Mouse (Mus musculus): ENCODE results near the gene Zdhhc3. TPM values are rescaled to one million over a fixed set of nuclear protein-coding genes. Genes with fewer than 3 reads are reported as not detected.

The Zdhhc3 gene
- polyA plus RNA-seq, 1 experiment from 2014 or later, result 81.8 TPM

DNA sequence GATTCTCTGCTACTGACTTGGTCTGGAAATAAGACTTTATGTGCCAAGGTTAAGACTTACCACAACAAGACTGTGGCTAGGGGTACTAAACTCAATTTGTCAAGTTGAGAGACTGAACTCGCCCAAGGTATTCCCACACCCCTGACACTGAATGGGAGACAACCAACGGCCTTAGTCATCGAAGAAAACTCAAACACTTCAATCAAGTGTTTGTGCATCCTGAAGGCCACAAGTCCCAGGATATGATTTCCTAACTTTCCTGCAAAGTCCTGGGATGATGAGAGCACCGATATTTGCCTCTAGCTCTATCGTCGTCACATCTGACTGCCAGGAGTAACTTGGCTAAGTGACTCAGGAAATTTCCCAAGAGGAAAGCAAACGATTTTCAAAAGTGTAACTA, 3.8 kb downstream of the Zdhhc3 start:
- Histone ChIP-seq H3K27me3 (no peaks in the 10 kb centered on the region), H3K4me3 (no peak overlapping the region), H3K4me2 (no peak overlapping the region), H3K36me3 (peaks cover 12% of the 10 kb centered on the region), H3K4me1 (replicated peaks) (peaks cover 20% of the 10 kb centered on the region), H3K9me3 (no peaks in the 10 kb centered on the region), H3K27ac (no peak overlapping the region), H3K9ac (no peak overlapping the region)
- 92% methylated on average over 7 of the region's 7 CpGs for WGBS
- ATAC-seq (ENCODE audit: low FRiP score), result no peak

- 93% methylated on average over 4 of the region's 4 CpGs for WGBS
- no peak for ATAC-seq (ENCODE audit: low FRiP score)
- no peak overlapping the region for H3K4me2 ChIP-seq
- H3K27ac ChIP-seq, result no peak overlapping the region
- no peak overlapping the region for H3K4me3 ChIP-seq
- H3K4me1 ChIP-seq (replicated peaks), result peaks cover 11% of the 10 kb centered on the region
- peaks cover 12% of the 10 kb centered on the region for H3K36me3 ChIP-seq
- H3K9ac ChIP-seq, result no peak overlapping the region
- H3K9me3 ChIP-seq, result no peaks in the 10 kb centered on the region
- H3K27me3 ChIP-seq, result no peaks in the 10 kb centered on the region
Measured at GRCm38 (mm10) chr9:123107186-123107585, 5.8 kb downstream of the Zdhhc3 start.

GRCm38 (mm10) chr9:123104362-123104761, 8.6 kb downstream of the Zdhhc3 start:
- Histone ChIP-seq H3K4me3 (no peak overlapping the region), H3K27ac (no peak overlapping the region), H3K36me3 (peaks cover 28% of the 10 kb centered on the region), H3K4me2 (no peak overlapping the region), H3K9ac (no peak overlapping the region), H3K4me1 (replicated peaks) (no peaks in the 10 kb centered on the region), H3K9me3 (no peaks in the 10 kb centered on the region), H3K27me3 (no peaks in the 10 kb centered on the region)
- ATAC-seq (ENCODE audit: low FRiP score), result no peak

DNA sequence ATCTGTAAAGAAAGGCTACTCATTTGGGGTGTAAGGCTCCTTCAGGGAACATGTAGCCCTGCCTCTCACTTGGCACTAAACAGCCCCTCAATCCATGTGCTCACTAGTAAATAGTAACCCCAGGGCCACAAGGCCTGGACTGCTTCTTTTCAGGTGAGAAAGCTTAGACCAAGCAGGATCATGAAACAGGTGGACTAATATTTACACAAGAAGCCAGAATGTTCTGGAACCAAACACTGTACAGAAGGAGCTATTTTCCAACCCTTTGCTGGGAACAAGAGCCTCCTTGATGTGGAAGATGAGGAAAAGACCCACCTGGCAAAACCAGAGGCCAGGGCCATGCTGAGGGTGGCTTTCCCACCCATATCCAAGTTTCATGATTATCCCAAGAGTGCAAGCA, 9.6 kb downstream of the Zdhhc3 start:
- ATAC-seq (ENCODE audit: low FRiP score), result no peak

GRCm38 (mm10) chr9:123099631-123100455, 13.2 kb downstream of the Zdhhc3 start:
- Histone ChIP-seq H3K27me3 (no peaks in the 10 kb centered on the region), H3K9me3 (no peaks in the 10 kb centered on the region), H3K9ac (no peak overlapping the region), H3K4me2 (no peak overlapping the region), H3K4me3 (no peak overlapping the region), H3K27ac (no peak overlapping the region), H3K36me3 (peaks cover 62% of the 10 kb centered on the region), H3K4me1 (replicated peaks) (no peaks in the 10 kb centered on the region)
- 97% methylated on average over 16 of the region's 16 CpGs for WGBS
- no peak for ATAC-seq (ENCODE audit: low FRiP score)

More for the DNA sequence above, 9.6 kb downstream of the Zdhhc3 start:
- Histone ChIP-seq H3K36me3 (peaks cover 37% of the 10 kb centered on the region), H3K27ac (no peak overlapping the region), H3K4me3 (no peak overlapping the region), H3K27me3 (no peaks in the 10 kb centered on the region), H3K9ac (no peak overlapping the region), H3K9me3 (no peaks in the 10 kb centered on the region), H3K4me1 (replicated peaks) (no peaks in the 10 kb centered on the region), H3K4me2 (no peak overlapping the region)

DNA sequence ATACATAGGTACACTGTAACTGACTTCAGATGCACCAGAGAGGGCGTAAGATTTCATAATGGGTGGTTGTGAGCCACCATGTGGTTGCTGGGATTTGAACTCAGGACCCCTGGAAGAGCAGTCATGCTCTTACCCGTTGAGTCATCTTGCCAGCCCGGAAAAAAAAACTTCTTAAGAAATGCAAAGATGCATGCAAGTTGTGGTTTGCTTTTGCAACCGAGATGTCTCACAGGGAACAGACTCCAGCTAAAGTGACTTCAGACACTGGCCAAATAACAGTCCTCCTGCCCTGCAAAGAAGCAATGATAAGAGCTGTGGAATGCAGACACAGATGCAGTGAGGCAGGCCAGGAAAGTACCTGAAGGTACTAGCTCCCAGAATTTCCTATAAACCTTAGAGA, 22.2 kb downstream of the Zdhhc3 start:
- no peak overlapping the region for H3K4me2 ChIP-seq
- no peak for ATAC-seq (ENCODE audit: low FRiP score)
- H3K4me1 ChIP-seq (replicated peaks), result no peaks in the 10 kb centered on the region
- no peaks in the 10 kb centered on the region for H3K27me3 ChIP-seq
- 95% methylated on average over 4 of the region's 4 CpGs for WGBS
- H3K9ac ChIP-seq, result no peak overlapping the region
- no peak overlapping the region for H3K4me3 ChIP-seq
- no peaks in the 10 kb centered on the region for H3K9me3 ChIP-seq
- peaks cover 78% of the 10 kb centered on the region for H3K36me3 ChIP-seq
- no peak overlapping the region for H3K27ac ChIP-seq

DNA sequence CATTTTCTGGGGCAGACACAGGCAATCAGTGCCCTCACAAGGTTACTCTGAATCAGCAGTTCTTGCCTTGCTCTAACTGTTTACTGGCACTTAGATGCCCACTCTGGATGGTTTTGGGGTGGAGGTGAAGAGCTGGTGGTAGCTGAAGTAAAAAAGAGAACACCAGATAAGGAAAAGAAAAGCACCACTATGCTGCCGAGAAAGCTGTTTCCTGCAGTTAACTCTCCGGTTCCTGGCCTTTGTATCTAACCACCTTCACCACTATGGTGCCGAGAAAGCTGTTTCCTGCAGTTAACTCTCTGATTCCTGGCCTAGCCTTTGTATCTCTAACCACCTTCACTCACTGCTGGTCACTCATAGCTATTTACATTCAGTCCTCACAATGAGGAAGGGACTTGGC, 25.4 kb downstream of the Zdhhc3 start:
- Histone ChIP-seq H3K4me3 (no peak overlapping the region), H3K36me3 (peaks cover 87% of the 10 kb centered on the region), H3K4me1 (replicated peaks) (no peaks in the 10 kb centered on the region), H3K27ac (no peak overlapping the region), H3K9ac (no peak overlapping the region), H3K4me2 (no peak overlapping the region), H3K9me3 (no peaks in the 10 kb centered on the region), H3K27me3 (no peaks in the 10 kb centered on the region)
- WGBS, result 83% methylated on average over 3 of the region's 3 CpGs
- ATAC-seq (ENCODE audit: low FRiP score), result no peak

- Histone ChIP-seq H3K4me1 (replicated peaks) (no peaks in the 10 kb centered on the region), H3K9me3 (no peaks in the 10 kb centered on the region), H3K9ac (no peak overlapping the region), H3K4me3 (no peak overlapping the region), H3K4me2 (no peak overlapping the region), H3K27ac (no peak overlapping the region), H3K27me3 (no peaks in the 10 kb centered on the region), H3K36me3 (peaks cover 98% of the 10 kb centered on the region)
- ATAC-seq (ENCODE audit: low FRiP score), result no peak
- WGBS, result 83% methylated on average over 1 of the region's 1 CpGs
Measured at GRCm38 (mm10) chr9:123085373-123085772, 27.6 kb downstream of the Zdhhc3 start.

GRCm38 (mm10) chr9:123080796-123081195, 32.2 kb downstream of the Zdhhc3 start:
- no peak overlapping the region for H3K4me3 ChIP-seq
- H3K27ac ChIP-seq, result no peak overlapping the region
- peaks cover 95% of the 10 kb centered on the region for H3K36me3 ChIP-seq
- no peak for ATAC-seq (ENCODE audit: low FRiP score)
- H3K9ac ChIP-seq, result no peak overlapping the region
- no peak overlapping the region for H3K4me2 ChIP-seq
- H3K9me3 ChIP-seq, result no peaks in the 10 kb centered on the region
- H3K4me1 ChIP-seq (replicated peaks), result no peaks in the 10 kb centered on the region
- WGBS, result 78% methylated on average over 1 of the region's 1 CpGs
- H3K27me3 ChIP-seq, result no peaks in the 10 kb centered on the region

DNA sequence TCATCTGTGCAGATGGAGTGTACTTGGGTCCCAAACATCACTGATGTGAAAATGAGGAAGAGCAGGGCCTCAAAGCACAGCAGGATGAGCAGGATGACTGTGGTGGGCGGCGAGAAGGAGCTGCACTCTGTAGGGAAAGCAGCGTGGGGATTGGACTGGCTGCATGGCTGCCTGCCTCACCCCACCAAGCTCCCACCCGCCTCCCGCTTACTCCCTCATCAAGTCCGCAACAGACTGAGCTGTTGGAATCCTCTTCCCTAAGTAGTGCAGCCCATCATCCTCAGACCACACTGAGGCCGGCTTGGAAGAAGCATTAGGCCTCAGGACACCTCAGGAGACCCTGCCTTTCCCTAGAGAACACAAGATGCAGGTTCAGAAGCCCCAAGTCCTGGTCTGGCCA, 32.6 kb downstream of the Zdhhc3 start:
- Histone ChIP-seq H3K9ac (no peak overlapping the region), H3K4me3 (no peak overlapping the region), H3K36me3 (peaks cover 95% of the 10 kb centered on the region), H3K4me2 (no peak overlapping the region), H3K4me1 (replicated peaks) (no peaks in the 10 kb centered on the region), H3K27me3 (no peaks in the 10 kb centered on the region), H3K9me3 (no peaks in the 10 kb centered on the region), H3K27ac (no peak overlapping the region)
- ATAC-seq (ENCODE audit: low FRiP score), result no peak
- 94% methylated on average over 7 of the region's 7 CpGs for WGBS

DNA sequence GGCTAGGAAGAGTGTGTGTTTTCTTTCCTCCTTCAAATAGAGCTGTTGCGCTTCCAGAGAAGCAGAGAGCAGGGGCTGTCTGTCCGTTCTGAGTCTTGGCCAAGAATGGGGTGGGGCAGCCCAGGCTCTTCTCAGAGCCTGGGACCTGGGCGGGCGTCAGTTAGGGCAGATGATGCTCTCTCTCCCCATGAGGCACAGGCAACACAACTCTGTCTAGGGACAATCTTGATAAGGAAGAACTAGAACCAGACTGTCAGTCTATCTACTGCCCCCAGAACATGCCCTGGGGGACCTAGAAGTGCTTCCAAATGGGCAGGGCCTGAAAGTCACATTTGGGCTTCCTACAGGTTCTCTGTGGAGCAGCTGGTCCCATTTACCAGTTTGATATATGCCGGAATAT, 33.9 kb downstream of the Zdhhc3 start:
- H3K27ac ChIP-seq, result no peak overlapping the region
- H3K27me3 ChIP-seq, result no peaks in the 10 kb centered on the region
- H3K36me3 ChIP-seq, result peaks cover 94% of the 10 kb centered on the region
- H3K4me1 ChIP-seq (replicated peaks), result no peaks in the 10 kb centered on the region
- no peaks in the 10 kb centered on the region for H3K9me3 ChIP-seq
- WGBS, result 85% methylated on average over 5 of the region's 5 CpGs
- H3K9ac ChIP-seq, result no peak overlapping the region
- no peak overlapping the region for H3K4me2 ChIP-seq
- no peak for ATAC-seq (ENCODE audit: low FRiP score)
- no peak overlapping the region for H3K4me3 ChIP-seq

DNA sequence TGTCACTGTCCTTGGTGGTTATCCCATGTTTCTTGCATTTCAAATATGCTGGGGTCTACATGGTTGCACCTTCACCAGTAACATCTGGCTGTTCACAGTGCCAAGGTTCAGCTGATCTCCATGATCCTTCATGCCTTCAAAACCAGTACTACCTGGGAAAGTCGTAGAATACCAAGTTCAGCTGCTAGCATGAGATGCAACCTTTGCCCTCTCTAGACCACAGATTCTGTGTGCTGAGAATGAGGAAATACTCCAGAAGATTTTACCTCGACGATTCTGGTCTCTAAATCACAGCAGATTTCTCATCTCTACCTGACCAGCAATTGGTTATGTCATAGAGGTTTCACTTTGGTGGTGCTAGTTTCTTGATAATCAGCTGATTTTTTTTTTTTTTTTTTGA, 52.8 kb downstream of the Zdhhc3 start:
- Histone ChIP-seq H3K9me3 (no peaks in the 10 kb centered on the region), H3K4me1 (replicated peaks) (no peaks in the 10 kb centered on the region), H3K9ac (no peak overlapping the region), H3K4me3 (no peak overlapping the region), H3K36me3 (no peaks in the 10 kb centered on the region), H3K4me2 (no peak overlapping the region), H3K27ac (no peak overlapping the region), H3K27me3 (no peaks in the 10 kb centered on the region)
- WGBS, result 91% methylated on average over 3 of the region's 3 CpGs
- ATAC-seq (ENCODE audit: low FRiP score), result no peak

- ATAC-seq (ENCODE audit: low FRiP score), result no peak
- Histone ChIP-seq H3K36me3 (no peaks in the 10 kb centered on the region), H3K27ac (no peak overlapping the region), H3K4me1 (replicated peaks) (no peaks in the 10 kb centered on the region), H3K4me3 (no peak overlapping the region), H3K9me3 (no peaks in the 10 kb centered on the region), H3K27me3 (no peaks in the 10 kb centered on the region), H3K4me2 (no peak overlapping the region), H3K9ac (no peak overlapping the region)
Measured at GRCm38 (mm10) chr9:123058724-123059292, 54.2 kb downstream of the Zdhhc3 start.

Measured in hindbrain, embryonic 13.5 days (tissue).